Mouse (Mus musculus): ENCODE measurements at regions not wholly inside any gene's neighbourhood (a gene's known extent, or its start where the extent isn't known, plus 50 kb on each side); places are given as distances from the start of the nearest gene placed in this dataset.

GRCm38 (mm10) chr12:80040233-80040632 lies 72.6 kb downstream of the Zfp36l1 start:
- Histone ChIP-seq H3K4me1 (ENCODE audit: control insufficient read depth in 1 of 2, insufficient read depth in 2 of 2, low read length in 2 of 2) (peaks cover 19 to 46% of the 10 kb centered on the region in 2 experiments), H3K27me3 (ENCODE audit: control insufficient read depth in 1 of 2, insufficient read depth in 2 of 2, low read length in 2 of 2) (no peaks in the 10 kb centered on the region)

GRCm38 (mm10) chr12:80039150-80039549 lies 73.7 kb downstream of the Zfp36l1 start:
- DNase-seq (ENCODE audit: low read depth, low spot score), result peak; percentile 39
- H3K27me3 ChIP-seq (ENCODE audit: control insufficient read depth in 1 of 2, insufficient read depth in 2 of 2, low read length in 2 of 2), result no peaks in the 10 kb centered on the region
- no peaks in the 10 kb centered on the region for H3K79me2 ChIP-seq (ENCODE audit: control insufficient read depth, insufficient read depth, low read length, poor library complexity)
- H3K4me3 ChIP-seq (ENCODE audit: control insufficient read depth in 1 of 2, insufficient read depth in 1 of 2, low read depth in 2 of 2, low read length in 2 of 2), result no peak overlapping the region
- no peaks in the 10 kb centered on the region for H3K9me3 ChIP-seq (replicated peaks; ENCODE audit: insufficient read depth, low read length)
- H3K36me3 ChIP-seq (ENCODE audit: control insufficient read depth in 1 of 2, insufficient read depth in 2 of 2, low read length in 2 of 2), result peaks cover 0 to 45% of the 10 kb centered on the region in 2 experiments; a peak in 2 of 4 replicates
- no peak overlapping the region for H3K9ac ChIP-seq (ENCODE audit: control insufficient read depth, low read depth, low read length, poor library complexity, severe bottlenecking)
- peaks cover 19 to 53% of the 10 kb centered on the region in 2 experiments for H3K4me1 ChIP-seq (ENCODE audit: control insufficient read depth in 1 of 2, insufficient read depth in 2 of 2, low read length in 2 of 2)
- TF ChIP-seq EP300 (IDR thresholded peaks at IDR 0.05; ENCODE audit: low read depth in 1 of 2, low read length in 2 of 2), result peak; percentile 33 to 35; a peak in 3 of 4 replicates
- TF ChIP-seq MAZ (IDR thresholded peaks at IDR 0.05; ENCODE audit: low read depth, low read length), result no peak
- no peak for TF ChIP-seq GABPA (IDR thresholded peaks at IDR 0.05; ENCODE audit: low read depth, low read length)
- peak; percentile 62; the same call in 1 of the 2 replicates for TF ChIP-seq GATA1 (IDR thresholded peaks at IDR 0.05; ENCODE audit: low read depth, low read length)
- TF ChIP-seq ZKSCAN1 (IDR thresholded peaks at IDR 0.05; ENCODE audit: low read depth, low read length), result peak; percentile 79; the same call in 1 of the 2 replicates
- peak; percentile 42; the same call in 1 of the 2 replicates for TF ChIP-seq TCF12 (IDR thresholded peaks at IDR 0.05; ENCODE audit: low read depth, low read length)
- no peak for TF ChIP-seq TBP (IDR thresholded peaks at IDR 0.05; ENCODE audit: low read depth, low read length)
- peak overlapping the region; percentile 40 for H3K27ac ChIP-seq (ENCODE audit: control insufficient read depth, low read depth, low read length)

More at GRCm38 (mm10) chr12:80040233-80040632, 72.6 kb downstream of the Zfp36l1 start:
- H3K36me3 ChIP-seq (ENCODE audit: control insufficient read depth in 1 of 2, insufficient read depth in 2 of 2, low read length in 2 of 2), result peaks cover 0 to 42% of the 10 kb centered on the region in 2 experiments; a peak in 2 of 4 replicates
- DNase-seq (ENCODE audit: low read depth, low spot score), result no peak
- no peaks in the 10 kb centered on the region for H3K79me2 ChIP-seq (ENCODE audit: control insufficient read depth, insufficient read depth, low read length, poor library complexity)
- no peak overlapping the region for H3K4me3 ChIP-seq (ENCODE audit: control insufficient read depth in 1 of 2, insufficient read depth in 1 of 2, low read depth in 2 of 2, low read length in 2 of 2)
- H3K9me3 ChIP-seq (replicated peaks; ENCODE audit: insufficient read depth, low read length), result no peaks in the 10 kb centered on the region
- no peak overlapping the region for H3K27ac ChIP-seq (ENCODE audit: control insufficient read depth, low read depth, low read length)
- TF ChIP-seq ETS1 (IDR thresholded peaks at IDR 0.05; ENCODE audit: low read depth, low read length) (no peak), E2F4 (IDR thresholded peaks at IDR 0.05; ENCODE audit: borderline replicate concordance, low read depth, low read length) (no peak), UBTF (IDR thresholded peaks at IDR 0.05; ENCODE audit: borderline replicate concordance, insufficient read depth, low read depth, low read length) (no peak), USF1 (IDR thresholded peaks at IDR 0.05; ENCODE audit: low read depth, low read length) (no peak), RCOR1 (IDR thresholded peaks at IDR 0.05; ENCODE audit: low read depth, low read length) (no peak), TAL1 (IDR thresholded peaks at IDR 0.05; ENCODE audit: low read length) (no peak), SIN3A (IDR thresholded peaks at IDR 0.05; ENCODE audit: low read length) (no peak), TCF12 (IDR thresholded peaks at IDR 0.05; ENCODE audit: low read depth, low read length) (no peak)
- no peak overlapping the region for H3K9ac ChIP-seq (ENCODE audit: control insufficient read depth, low read depth, low read length, poor library complexity, severe bottlenecking)
